Mouse (Mus musculus): ENCODE measurements around the gene Hist1h2bg. TPM values are rescaled to one million over a fixed set of nuclear protein-coding genes. Genes with fewer than 3 reads are reported as not detected.
"Not testable (repeated sequence)": the region's sequence is repeated elsewhere in the genome, so short reads cannot be mapped to it uniquely, and the experiment has no call there.

Hist1h2bg gene
- total and polyA plus RNA-seq, 3 experiments = 14.7 to 2,580 TPM; not detected in 1

- Histone ChIP-seq H3K9ac (ENCODE audit: control insufficient read depth, low read depth, low read length, poor library complexity, severe bottlenecking) (peak overlapping the region; percentile 77), H3K27ac (ENCODE audit: control insufficient read depth, low read depth, low read length) (peak overlapping the region; percentile 98), H3K4me3 (ENCODE audit: control insufficient read depth in 1 of 2, insufficient read depth in 1 of 2, low read depth in 2 of 2, low read length in 2 of 2) (peak overlapping the region; percentile 14 to 47; a peak in 3 of 4 replicates), H3K36me3 (ENCODE audit: control insufficient read depth in 1 of 2, insufficient read depth in 2 of 2, low read length in 2 of 2) (peaks cover 0 to 25% of the 10 kb centered on the region in 2 experiments; a peak in 2 of 4 replicates)
- H3K27me3 ChIP-seq (ENCODE audit: control insufficient read depth in 1 of 2, insufficient read depth in 2 of 2, low read length in 2 of 2); H3K79me2 ChIP-seq (ENCODE audit: control insufficient read depth, insufficient read depth, low read length, poor library complexity); H3K4me1 ChIP-seq (ENCODE audit: control insufficient read depth in 1 of 2, insufficient read depth in 2 of 2, low read length in 2 of 2); H3K9me3 ChIP-seq (replicated peaks; ENCODE audit: insufficient read depth, low read length): not testable (repeated sequence)
- TF ChIP-seq UBTF (IDR thresholded peaks at IDR 0.05; ENCODE audit: borderline replicate concordance, insufficient read depth, low read depth, low read length) (peak; percentile 73; the same call in 1 of the 2 replicates), POLR2A (IDR thresholded peaks at IDR 0.05; ENCODE audit: control insufficient read depth in 1 of 2, insufficient read depth in 1 of 2, low read depth in 1 of 2, low read length in 2 of 2, poor library complexity in 1 of 2) (peak; percentile 68 to 87; a peak in 3 of 4 replicates), POLR2AphosphoS5 (IDR thresholded peaks at IDR 0.05; ENCODE audit: borderline replicate concordance, low read depth, low read length) (peak; percentile 1; the same call in 1 of the 2 replicates)
- peak; percentile 74 for DNase-seq (ENCODE audit: low read depth, low spot score)
Measured at GRCm38 (mm10) chr13:23574546-23575170, 3.5 kb downstream of the Hist1h2bg start.

- H3K27me3 ChIP-seq (ENCODE audit: control insufficient read depth in 1 of 2, insufficient read depth in 2 of 2, low read length in 2 of 2) = no peaks in the 10 kb centered on the region
- H3K27ac ChIP-seq (ENCODE audit: control insufficient read depth, low read depth, low read length) = peak within 1 kb of the TSS; percentile 98
- peaks cover 0 to 2% of the 10 kb centered on the region in 2 experiments; a peak in 1 of 4 replicates for H3K4me1 ChIP-seq (ENCODE audit: control insufficient read depth in 1 of 2, insufficient read depth in 2 of 2, low read length in 2 of 2)
- H3K9ac ChIP-seq (ENCODE audit: control insufficient read depth, low read depth, low read length, poor library complexity, severe bottlenecking) = peak within 1 kb of the TSS; percentile 77
- TF ChIP-seq SMC3 (IDR thresholded peaks at IDR 0.05; ENCODE audit: low read depth, low read length) (no peak), MXI1 (IDR thresholded peaks at IDR 0.05; ENCODE audit: low read depth, low read length) (no peak), POLR2A (IDR thresholded peaks at IDR 0.05; ENCODE audit: control insufficient read depth in 1 of 2, insufficient read depth in 1 of 2, low read depth in 1 of 2, low read length in 2 of 2, poor library complexity in 1 of 2) (peak in 1 of 2 experiments; percentile 93; a peak in 1 of 4 replicates), MAZ (IDR thresholded peaks at IDR 0.05; ENCODE audit: low read depth, low read length) (no peak), SIN3A (IDR thresholded peaks at IDR 0.05; ENCODE audit: low read length) (no peak), CHD2 (IDR thresholded peaks at IDR 0.05; ENCODE audit: low read length) (no peak), TAL1 (IDR thresholded peaks at IDR 0.05; ENCODE audit: low read length) (no peak), MYB (IDR thresholded peaks at IDR 0.05; ENCODE audit: low read depth, low read length) (no peak), TBP (IDR thresholded peaks at IDR 0.05; ENCODE audit: low read depth, low read length) (peak; percentile 99), POLR2AphosphoS5 (IDR thresholded peaks at IDR 0.05; ENCODE audit: borderline replicate concordance, low read depth, low read length) (peak; percentile 96; the same call in 1 of the 2 replicates), POLR2AphosphoS2 (IDR thresholded peaks at IDR 0.05; ENCODE audit: low read length) (no peak), KAT2A (conservative IDR thresholded peaks at IDR 0.05; ENCODE audit: low read depth, low read length) (no peak), E2F4 (IDR thresholded peaks at IDR 0.05; ENCODE audit: borderline replicate concordance, low read depth, low read length) (no peak)
- H3K4me3 ChIP-seq (ENCODE audit: control insufficient read depth in 1 of 2, insufficient read depth in 1 of 2, low read depth in 2 of 2, low read length in 2 of 2) = peak within 1 kb of the TSS; percentile 14 to 47
- H3K9me3 ChIP-seq (replicated peaks; ENCODE audit: insufficient read depth, low read length) = no peaks in the 10 kb centered on the region
- peaks cover 0 to 24% of the 10 kb centered on the region in 2 experiments; a peak in 2 of 4 replicates for H3K36me3 ChIP-seq (ENCODE audit: control insufficient read depth in 1 of 2, insufficient read depth in 2 of 2, low read length in 2 of 2)
- H3K79me2 ChIP-seq (ENCODE audit: control insufficient read depth, insufficient read depth, low read length, poor library complexity) = peaks cover 6% of the 10 kb centered on the region; the same call in 1 of the 2 replicates
- DNase-seq (ENCODE audit: low read depth, low spot score) = peak; percentile 95
Measured at GRCm38 (mm10) chr13:23575271-23575851, 4.2 kb downstream of the Hist1h2bg start, which contains the start of gene Hist1h3d. TSS of gene Hist1h3d (plus strand) at chr13:23575763.
